8 mouse cellular contexts compared by ENCODE assay signal in genomic region chr14:34821131-34821790, GRCm38 (mm10). TPM values are rescaled to one million over a fixed set of nuclear protein-coding genes. Genes with fewer than 3 reads are reported as not detected.
DNase-seq lines count a peak whose midpoint lies in the region; ATAC-seq lines count a peak whose summit lies in the region.

No protein-coding gene starts in this region.

- no peak for ATAC-seq in kidney, embryonic 15.5 days (replicated peaks; ENCODE audit: low FRiP score)
- no peak for ATAC-seq in hindbrain, embryonic 11.5 days (ENCODE audit: low FRiP score)
- ATAC-seq in midbrain, embryonic 12.5 days (ENCODE audit: low FRiP score, low read depth) = no peak

- no peaks in the 10 kb centered on the region for H3K36me3 ChIP-seq in kidney, embryonic 15.5 days
- H3K36me3 ChIP-seq in embryonic facial prominence, embryonic 10.5 days (replicated peaks) = no peaks in the 10 kb centered on the region
- no peaks in the 10 kb centered on the region for H3K36me3 ChIP-seq in hindbrain, embryonic 11.5 days (ENCODE audit: control insufficient read depth, insufficient read depth, low read length)
- no peaks in the 10 kb centered on the region for H3K36me3 ChIP-seq in midbrain, embryonic 12.5 days

- H3K4me1 ChIP-seq in kidney, embryonic 15.5 days = peaks cover 40% of the 10 kb centered on the region
- peaks cover 42% of the 10 kb centered on the region for H3K4me1 ChIP-seq in embryonic facial prominence, embryonic 10.5 days
- peaks cover 7% of the 10 kb centered on the region for H3K4me1 ChIP-seq in hindbrain, embryonic 11.5 days (replicated peaks; ENCODE audit: control insufficient read depth, insufficient read depth, low read length)
- peaks cover 41% of the 10 kb centered on the region for H3K4me1 ChIP-seq in midbrain, embryonic 12.5 days

- WGBS in kidney, embryonic 15.5 days = under 1% methylated on average over 26 of the region's 26 CpGs
- WGBS in embryonic facial prominence, embryonic 10.5 days = 2% methylated on average over 26 of the region's 26 CpGs
- WGBS in hindbrain, embryonic 11.5 days = 2% methylated on average over 26 of the region's 26 CpGs
- WGBS in midbrain, embryonic 12.5 days = 5% methylated on average over 26 of the region's 26 CpGs

- H3K9ac ChIP-seq in kidney, embryonic 15.5 days = no peak overlapping the region
- H3K9ac ChIP-seq in hindbrain, embryonic 11.5 days (ENCODE audit: low read depth, low read length) = 0 out of 2 replicates have a peak overlapping the region, but pooled peaks have one; percentile 11
- peak overlapping the region; percentile 84 for H3K9ac ChIP-seq in midbrain, embryonic 12.5 days (replicated peaks)

- peak overlapping the region; percentile 80 for H3K4me2 ChIP-seq in kidney, embryonic 15.5 days
- H3K4me2 ChIP-seq in hindbrain, embryonic 11.5 days (replicated peaks; ENCODE audit: low read depth, low read length) = peak overlapping the region; percentile 93
- H3K4me2 ChIP-seq in midbrain, embryonic 12.5 days (replicated peaks) = peak overlapping the region; percentile 94

- no peaks in the 10 kb centered on the region for H3K9me3 ChIP-seq in kidney, embryonic 15.5 days (replicated peaks)
- no peaks in the 10 kb centered on the region for H3K9me3 ChIP-seq in embryonic facial prominence, embryonic 10.5 days
- H3K9me3 ChIP-seq in hindbrain, embryonic 11.5 days (ENCODE audit: control insufficient read depth, low read length) = no peaks in the 10 kb centered on the region
- no peaks in the 10 kb centered on the region for H3K9me3 ChIP-seq in midbrain, embryonic 12.5 days

- peak overlapping the region; percentile 52 for H3K4me3 ChIP-seq in kidney, embryonic 15.5 days (replicated peaks)
- peak overlapping the region; percentile 69 for H3K4me3 ChIP-seq in embryonic facial prominence, embryonic 10.5 days
- peak overlapping the region; percentile 64 for H3K4me3 ChIP-seq in hindbrain, embryonic 11.5 days (ENCODE audit: low read depth, low read length)
- peak overlapping the region; percentile 77 for H3K4me3 ChIP-seq in midbrain, embryonic 12.5 days

- peaks cover 86% of the 10 kb centered on the region for H3K27me3 ChIP-seq in kidney, embryonic 15.5 days
- peaks cover 93% of the 10 kb centered on the region for H3K27me3 ChIP-seq in embryonic facial prominence, embryonic 10.5 days (replicated peaks; ENCODE audit: low read depth, poor library complexity, severe bottlenecking)
- H3K27me3 ChIP-seq in hindbrain, embryonic 11.5 days (ENCODE audit: control insufficient read depth, insufficient read depth, low read length) = peaks cover 64% of the 10 kb centered on the region
- H3K27me3 ChIP-seq in midbrain, embryonic 12.5 days = peaks cover 79% of the 10 kb centered on the region

- H3K27ac ChIP-seq in kidney, embryonic 15.5 days = no peak overlapping the region
- no peak overlapping the region for H3K27ac ChIP-seq in embryonic facial prominence, embryonic 10.5 days (replicated peaks)
- no peak overlapping the region for H3K27ac ChIP-seq in hindbrain, embryonic 11.5 days (ENCODE audit: low read depth, low read length)
- H3K27ac ChIP-seq in midbrain, embryonic 12.5 days (replicated peaks) = no peak overlapping the region

- DNase-seq in kidney, adult 9 months = no peak
- no peak for DNase-seq in embryonic facial prominence, embryonic 10.5 days (ENCODE audit: low spot score)
- peak; percentile 51 for DNase-seq in hindbrain, embryonic 11.5 days (ENCODE audit: low spot score)
- DNase-seq in natural killer cell, adult 2 months (ENCODE audit: low spot score in 2 of 2) = no peak
- no peak for DNase-seq in cerebellum, adult 11-12 months
- DNase-seq in ovary, postnatal 14 days (ENCODE audit: low spot score) = no peak

RNA-seq across cellular contexts. Expression of gene Grid1, which starts 1.4 kb away (rescaled TPM):
- polyA plus RNA-seq in kidney, embryonic 15.5 days (2015; fragmentation: Nextera tagmentation; extraction: Ambion mirVana) = 0.67 and 0.81 TPM in 2 replicates
- 0.20 and 0.31 TPM in 2 replicates for polyA plus RNA-seq in embryonic facial prominence, embryonic 10.5 days (2016; fragmentation: Nextera tagmentation; extraction: Ambion mirVana)
- polyA plus RNA-seq in hindbrain, embryonic 11.5 days (2014; fragmentation: Nextera tagmentation; extraction: Ambion mirVana) = 0.54 TPM in 2 replicates
- polyA plus RNA-seq in midbrain, embryonic 12.5 days (2016; fragmentation: Nextera tagmentation; extraction: Ambion mirVana) = 1.3 TPM in 2 replicates
